Mouse (Mus musculus) hindbrain, embryonic 16.5 days (tissue): ENCODE measurements around the gene Lrrfip2. TPM values are rescaled to one million over a fixed set of nuclear protein-coding genes. Genes with fewer than 3 reads are reported as not detected.

ENCODE experiments used
- ATAC-seq: fragments of 200-750 bp; cut with Nextera tagmentation; 2 replicates; pipeline ENCODE4 v1.8.0; 2017; ENCODE audit warnings: moderate TSS enrichment, moderate library complexity
- H3K27ac ChIP-seq: fragments of 300-500 bp; sonication (generic); 2 replicates; pipeline ENCODE4 v1.5.1; 2014; ENCODE audit warnings: low read depth, mild to moderate bottlenecking, control low read depth, low read length, moderate library complexity
- H3K27me3 ChIP-seq: fragments of 300-500 bp; sonication (generic); replicated peaks from 2 replicates; pipeline ENCODE4 v1.6.1; 2014; ENCODE audit warnings: low read length; ENCODE audit not compliant: control insufficient read depth, insufficient read depth
- H3K36me3 ChIP-seq: fragments of 300-500 bp; sonication (generic); 2 replicates; pipeline ENCODE4 v1.6.1; 2014; ENCODE audit warnings: mild to moderate bottlenecking, low read length, moderate library complexity, mixed read lengths; ENCODE audit not compliant: control insufficient read depth, insufficient read depth
- H3K4me1 ChIP-seq: fragments of 300-500 bp; sonication (generic); 2 replicates; pipeline ENCODE4 v1.6.1; 2014; ENCODE audit warnings: low read depth, low read length; ENCODE audit not compliant: control insufficient read depth, insufficient read depth
- H3K4me2 ChIP-seq: fragments of 300-500 bp; sonication (generic); 2 replicates; pipeline ENCODE4 v1.6.1; 2014; ENCODE audit warnings: mild to moderate bottlenecking, low read length, control low read depth, moderate library complexity
- H3K4me3 ChIP-seq: fragments of 300-500 bp; sonication (generic); 2 replicates; pipeline ENCODE4 v1.5.1; 2014; ENCODE audit warnings: mild to moderate bottlenecking, low read length, control low read depth, moderate library complexity
- H3K9ac ChIP-seq: fragments of 300-500 bp; sonication (generic); 2 replicates; pipeline ENCODE4 v1.6.1; 2014; ENCODE audit warnings: low read depth, mild to moderate bottlenecking, control low read depth, low read length, moderate library complexity
- H3K9me3 ChIP-seq: fragments of 300-500 bp; sonication (generic); 2 replicates; pipeline ENCODE4 v1.6.1; 2014; ENCODE audit warnings: mild to moderate bottlenecking, low read length, moderate library complexity; ENCODE audit not compliant: control insufficient read depth
- WGBS: fragments of 180-500 bp; shearing (Covaris S2); extraction: QIAGEN DNeasy Blood & Tissue Kit; methylation state at CpG from one replicate; pipeline ENCODE4 v1.1.7; 2014; 5-methylcytosine and 5-hydroxymethylcytosine counted together
- polyA plus RNA-seq: library from polyadenylated mRNA; unstranded; fragments of >200 nt; fragmentation: Nextera tagmentation; extraction: Ambion mirVana; gene quantifications from 2 replicates; pipeline ENCODE4 v1.2.1, GENCODE M21; 2015

Lrrfip2 gene
- polyA plus RNA-seq, 1 experiment from 2014 or later: 47.1 TPM

GRCm38 (mm10) chr9:111146216-111146798 lies 28.9 kb downstream of the Lrrfip2 start:
- Histone ChIP-seq H3K4me3 (no peak overlapping the region), H3K4me1 (no peaks in the 10 kb centered on the region), H3K9ac (no peak overlapping the region), H3K27ac (no peak overlapping the region), H3K4me2 (no peak overlapping the region), H3K36me3 (no peaks in the 10 kb centered on the region), H3K9me3 (no peaks in the 10 kb centered on the region), H3K27me3 (no peaks in the 10 kb centered on the region)
- 95% methylated on average over 7 of the region's 7 CpGs for WGBS
- no peak for ATAC-seq

DNA sequence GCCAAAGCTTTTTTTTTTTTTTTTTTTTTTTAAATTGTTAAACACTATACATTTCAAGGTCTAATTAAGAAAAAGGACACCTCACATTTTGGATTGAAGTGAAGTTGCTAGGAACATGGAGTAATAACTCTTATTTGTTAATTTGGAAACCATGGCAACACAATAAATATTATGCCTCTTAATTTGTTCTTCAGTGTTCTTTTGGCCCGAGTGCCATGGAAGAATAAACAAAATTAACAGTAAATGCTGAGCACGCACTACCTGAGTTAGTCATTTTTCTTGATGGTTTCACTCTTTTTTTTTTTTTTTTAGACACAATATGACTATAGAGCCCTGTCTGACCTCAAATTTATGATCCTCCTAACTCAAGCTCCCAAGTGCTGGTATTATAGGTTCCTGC lies 30.6 kb downstream of the Lrrfip2 start:
- WGBS: 81% methylated on average over 2 of the region's 2 CpGs
- no peak overlapping the region for H3K4me2 ChIP-seq
- no peak overlapping the region for H3K9ac ChIP-seq
- no peak overlapping the region for H3K4me3 ChIP-seq
- H3K27me3 ChIP-seq: no peaks in the 10 kb centered on the region
- H3K9me3 ChIP-seq: no peaks in the 10 kb centered on the region
- H3K36me3 ChIP-seq: no peaks in the 10 kb centered on the region
- ATAC-seq: no peak
- no peak overlapping the region for H3K27ac ChIP-seq
- H3K4me1 ChIP-seq: no peaks in the 10 kb centered on the region

DNA sequence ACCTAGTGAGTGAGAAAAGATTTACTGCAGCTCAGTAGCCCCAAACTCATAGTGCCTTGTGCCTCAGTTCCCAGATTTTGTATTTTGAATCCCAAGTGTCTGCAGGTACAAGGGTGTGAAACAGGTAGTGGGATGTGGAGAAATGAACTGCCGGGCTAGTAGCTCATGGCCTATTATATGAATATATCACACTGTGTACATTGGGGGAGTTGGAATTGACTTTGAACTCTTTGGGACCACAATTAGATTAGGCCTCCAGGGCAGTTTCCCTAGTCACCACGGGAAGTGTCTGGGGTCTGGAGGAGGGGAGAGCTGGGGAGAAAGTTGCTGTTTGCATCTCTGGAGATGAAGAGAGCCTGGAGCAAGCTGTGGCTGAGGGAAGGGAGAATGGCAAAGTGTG lies 31.0 kb downstream of the Lrrfip2 start:
- Histone ChIP-seq H3K27me3 (no peaks in the 10 kb centered on the region), H3K4me2 (no peak overlapping the region), H3K36me3 (no peaks in the 10 kb centered on the region), H3K4me1 (no peaks in the 10 kb centered on the region), H3K4me3 (no peak overlapping the region), H3K9ac (no peak overlapping the region), H3K27ac (no peak overlapping the region), H3K9me3 (no peaks in the 10 kb centered on the region)
- 70% methylated on average over 2 of the region's 2 CpGs for WGBS
- ATAC-seq: no peak

- no peaks in the 10 kb centered on the region for H3K9me3 ChIP-seq
- WGBS: 69% methylated on average over 5 of the region's 5 CpGs
Observed at GRCm38 (mm10) chr9:111149188-111149945, 32.0 kb downstream of the Lrrfip2 start.

GRCm38 (mm10) chr9:111152314-111152897 lies 35.0 kb downstream of the Lrrfip2 start:
- no peaks in the 10 kb centered on the region for H3K4me1 ChIP-seq
- H3K27ac ChIP-seq: no peak overlapping the region
- H3K27me3 ChIP-seq: no peaks in the 10 kb centered on the region
- WGBS: 93% methylated on average over 2 of the region's 2 CpGs
- H3K36me3 ChIP-seq: no peaks in the 10 kb centered on the region
- H3K4me3 ChIP-seq: no peak overlapping the region
- H3K4me2 ChIP-seq: no peak overlapping the region
- no peak overlapping the region for H3K9ac ChIP-seq
- no peaks in the 10 kb centered on the region for H3K9me3 ChIP-seq
- ATAC-seq: no peak

More at GRCm38 (mm10) chr9:111149188-111149945, 32.0 kb downstream of the Lrrfip2 start:
- Histone ChIP-seq H3K4me2 (no peak overlapping the region), H3K27ac (no peak overlapping the region), H3K4me3 (no peak overlapping the region), H3K9ac (no peak overlapping the region), H3K36me3 (no peaks in the 10 kb centered on the region), H3K27me3 (no peaks in the 10 kb centered on the region), H3K4me1 (no peaks in the 10 kb centered on the region)
- ATAC-seq: no peak

DNA sequence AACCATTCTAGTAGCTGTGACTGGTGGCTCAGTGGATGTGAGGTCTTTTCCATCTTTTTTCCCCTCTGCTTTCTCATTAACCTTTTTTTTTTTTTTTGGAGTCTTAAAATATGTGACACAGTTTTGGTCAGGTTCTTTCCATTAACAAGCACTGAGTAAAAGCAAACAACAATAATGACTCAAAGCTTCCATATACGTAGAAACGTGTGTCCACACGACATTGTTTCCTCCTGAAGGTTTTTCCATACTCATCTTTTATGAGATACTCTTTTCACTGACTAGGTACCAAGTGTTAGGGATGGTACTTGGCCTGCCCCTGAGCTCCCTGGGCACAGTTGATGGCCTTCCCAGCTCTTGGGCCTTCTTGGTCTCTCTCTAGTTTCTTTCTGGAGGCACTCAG lies 35.6 kb downstream of the Lrrfip2 start:
- Histone ChIP-seq H3K9ac (no peak overlapping the region), H3K27ac (no peak overlapping the region), H3K27me3 (no peaks in the 10 kb centered on the region), H3K4me2 (no peak overlapping the region), H3K36me3 (no peaks in the 10 kb centered on the region), H3K4me1 (no peaks in the 10 kb centered on the region), H3K9me3 (no peaks in the 10 kb centered on the region), H3K4me3 (no peak overlapping the region)
- no peak for ATAC-seq
- WGBS: 96% methylated on average over 3 of the region's 3 CpGs

- H3K9ac ChIP-seq: no peak overlapping the region
- H3K4me1 ChIP-seq: no peaks in the 10 kb centered on the region
- no peak for ATAC-seq
- H3K4me2 ChIP-seq: no peak overlapping the region
- no peak overlapping the region for H3K4me3 ChIP-seq
- H3K36me3 ChIP-seq: no peaks in the 10 kb centered on the region
- H3K27me3 ChIP-seq: no peaks in the 10 kb centered on the region
- no peaks in the 10 kb centered on the region for H3K9me3 ChIP-seq
- 89% methylated on average over 11 of the region's 11 CpGs for WGBS
- H3K27ac ChIP-seq: no peak overlapping the region
Observed at GRCm38 (mm10) chr9:111155764-111156458, 38.5 kb downstream of the Lrrfip2 start.

DNA sequence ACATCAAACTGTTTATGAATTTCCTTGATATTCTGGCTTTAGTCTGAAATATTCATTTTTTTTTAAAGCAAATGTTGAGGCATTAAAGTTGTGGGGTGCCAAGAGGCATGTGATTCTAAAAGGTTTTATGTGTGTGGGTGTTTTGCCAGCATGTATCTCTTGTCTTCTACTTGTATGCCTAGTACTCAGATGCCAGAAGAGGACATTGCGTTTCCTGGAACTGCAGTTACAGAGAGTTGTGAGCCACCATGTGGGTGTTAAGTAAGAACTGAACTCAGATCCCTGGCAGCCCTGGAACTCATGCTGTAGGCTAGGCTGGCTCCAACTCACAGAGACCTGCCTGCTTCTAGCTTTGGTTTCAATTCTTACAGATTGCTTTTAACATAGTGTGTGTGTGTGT lies 42.2 kb downstream of the Lrrfip2 start:
- Histone ChIP-seq H3K4me3 (no peak overlapping the region), H3K27me3 (no peaks in the 10 kb centered on the region), H3K4me2 (no peak overlapping the region), H3K9ac (no peak overlapping the region), H3K4me1 (no peaks in the 10 kb centered on the region), H3K9me3 (no peaks in the 10 kb centered on the region), H3K36me3 (0 out of 2 replicates have a peak, but pooled peaks cover 5% of the 10 kb centered on the region), H3K27ac (no peak overlapping the region)
- ATAC-seq: no peak
- 96% methylated on average over 1 of the region's 1 CpGs for WGBS

DNA sequence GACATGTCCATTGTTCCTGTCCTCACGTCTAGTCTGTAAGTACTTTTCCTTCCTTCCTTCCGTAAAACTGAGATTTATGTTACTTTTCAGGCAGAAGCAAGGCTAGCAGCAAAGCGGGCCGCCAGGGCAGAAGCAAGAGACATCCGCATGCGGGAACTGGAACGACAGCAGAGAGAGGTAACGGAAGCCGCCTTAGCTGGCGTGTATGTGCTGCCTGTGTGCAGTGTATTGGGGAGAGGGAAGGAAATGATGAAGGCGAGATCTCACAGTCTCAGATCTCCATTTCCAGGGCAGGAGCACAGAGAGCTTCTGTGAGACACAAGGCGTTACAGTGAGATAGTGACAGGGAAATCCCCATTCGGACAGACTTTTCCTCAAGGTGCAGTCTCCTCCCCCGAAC lies 43.8 kb downstream of the Lrrfip2 start:
- 91% methylated on average over 14 of the region's 14 CpGs for WGBS
- Histone ChIP-seq H3K27ac (no peak overlapping the region), H3K27me3 (no peaks in the 10 kb centered on the region), H3K4me3 (no peak overlapping the region), H3K9ac (no peak overlapping the region), H3K36me3 (0 out of 2 replicates have a peak, but pooled peaks cover 5% of the 10 kb centered on the region), H3K4me2 (no peak overlapping the region), H3K9me3 (no peaks in the 10 kb centered on the region), H3K4me1 (no peaks in the 10 kb centered on the region)
- ATAC-seq: no peak
